Mouse (Mus musculus): ENCODE measurements at regions not wholly inside any gene's neighbourhood (a gene's known extent, or its start where the extent isn't known, plus 50 kb on each side); places are given as distances from the start of the nearest gene placed in this dataset.

DNA sequence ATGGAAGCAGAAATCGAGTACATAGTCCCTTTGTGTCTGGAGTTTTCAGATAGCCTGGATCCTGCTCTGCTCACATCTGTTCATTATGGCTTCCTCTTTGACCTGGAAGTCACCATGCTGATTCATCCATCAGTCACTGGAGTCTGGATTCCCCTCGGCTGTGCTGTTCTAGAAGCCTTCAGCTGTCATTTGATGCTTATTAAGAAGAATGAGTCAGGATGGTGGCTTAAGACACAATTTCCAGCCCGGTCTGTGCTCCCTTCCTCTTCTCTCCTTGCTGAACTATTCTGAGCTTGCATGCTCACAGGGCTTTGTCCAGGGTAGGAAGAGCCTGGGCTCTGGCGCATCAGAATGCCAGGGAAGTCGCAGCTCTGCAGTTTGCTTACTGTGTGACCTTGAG is 1398.2 kb upstream of the A1bg start:
- TF ChIP-seq CTCF (IDR thresholded peaks at IDR 0.05; ENCODE audit: extremely low read depth, insufficient read depth, insufficient read length, insufficient replicate concordance) (no peak), POLR2A (IDR thresholded peaks at IDR 0.05; ENCODE audit: low read depth, low read length) (no peak)

Measured in spleen, adult 2 months (tissue).